Mouse (Mus musculus) liver, adult 2 months (tissue): ENCODE data around the gene Wdr72. TPM values are rescaled to one million over a fixed set of nuclear protein-coding genes. Genes with fewer than 3 reads are reported as not detected.

Source experiments
- DNase-seq: peaks from one replicate; pipeline ENCODE4 v3.0.0-alpha.2; 2011; ENCODE audit warnings: low read depth, low spot score; ENCODE audit errors: extremely low read depth
- H3K27ac ChIP-seq: fragments of 200-500 bp; replicated peaks from 2 replicates; pipeline ENCODE4 v1.5.1; 2012; ENCODE audit warnings: low read depth, mild to moderate bottlenecking, control low read depth, inconsistent platforms, low read length; ENCODE audit not compliant: insufficient read depth
- H3K27me3 ChIP-seq: fragments of 200-500 bp; 2 replicates; pipeline ENCODE4 v1.6.1; 2012; ENCODE audit warnings: mild to moderate bottlenecking, moderate library complexity, low read length, inconsistent platforms; ENCODE audit not compliant: control insufficient read depth, insufficient read depth
- H3K36me3 ChIP-seq: fragments of 200-500 bp; 2 replicates; pipeline ENCODE4 v1.6.1; 2012; ENCODE audit warnings: low read length, inconsistent platforms; ENCODE audit not compliant: control insufficient read depth, insufficient read depth
- H3K4me1 ChIP-seq: fragments of 200-500 bp; 2 replicates; pipeline ENCODE4 v1.6.1; 2011; ENCODE audit warnings: low read length; ENCODE audit not compliant: control insufficient read depth, insufficient read depth
- H3K4me3 ChIP-seq: fragments of 200-500 bp; 2 replicates; pipeline ENCODE4 v1.5.1; 2011; ENCODE audit warnings: low read depth, mild to moderate bottlenecking, control low read depth, low read length, moderate library complexity; ENCODE audit not compliant: insufficient read depth
- H3K79me2 ChIP-seq: fragments of 200-500 bp; 2 replicates; pipeline ENCODE4 v1.6.1; 2012; ENCODE audit warnings: inconsistent platforms, mild to moderate bottlenecking, low read length, moderate library complexity; ENCODE audit not compliant: control insufficient read depth, insufficient read depth
- H3K9ac ChIP-seq: fragments of 200-500 bp; 2 replicates; pipeline ENCODE4 v1.6.1; 2012; ENCODE audit warnings: low read depth, mild to moderate bottlenecking, control low read depth, inconsistent platforms, low read length
- CTCF ChIP-seq: fragments of 200-500 bp; IDR thresholded peaks from 2 replicates; pipeline ENCODE4 v1.5.1; 2011; ENCODE audit warnings: low read depth, low read length, control low read depth
- POLR2A ChIP-seq: fragments of 200-500 bp; IDR thresholded peaks from 2 replicates; pipeline ENCODE4 v1.6.1; 2011; ENCODE audit warnings: low read length, control low read depth; ENCODE audit not compliant: insufficient read depth; ENCODE audit errors: extremely low read depth
- WGBS: fragments of 180-500 bp; shearing (Covaris S2); methylation state at CpG from one replicate; pipeline ENCODE4 v1.1.7; 2018; 5-methylcytosine and 5-hydroxymethylcytosine counted together
- polyA plus RNA-seq: library from polyadenylated mRNA; depleted of rRNA; stranded (reverse); fragments of >200 nt; gene quantifications from 2 replicates; pipeline ENCODE4 v1.2.3, GENCODE M21; 2012
- total RNA-seq: library from RNA; depleted of rRNA; stranded (reverse); fragments of >200 nt; gene quantifications from 2 replicates; pipeline ENCODE4 v1.2.3, GENCODE M21; 2014

Gene Wdr72
- total and polyA plus RNA-seq, 2 experiments, result under 0.01 to 2.2 TPM

GRCm38 (mm10) chr9:74141864-74142263, 31.7 kb downstream of the Wdr72 start:
- no peaks in the 10 kb centered on the region for H3K27me3 ChIP-seq
- 10% methylated on average over 3 of the region's 3 CpGs for WGBS
- H3K27ac ChIP-seq, result no peak overlapping the region
- H3K36me3 ChIP-seq, result no peaks in the 10 kb centered on the region
- H3K79me2 ChIP-seq, result no peaks in the 10 kb centered on the region
- H3K4me1 ChIP-seq, result no peaks in the 10 kb centered on the region
- no peak overlapping the region for H3K9ac ChIP-seq
- TF ChIP-seq POLR2A, result no peak
- peak; percentile 84 for TF ChIP-seq CTCF
- no peak overlapping the region for H3K4me3 ChIP-seq
- peak; percentile 44 for DNase-seq

GRCm38 (mm10) chr9:74142705-74143104, 32.5 kb downstream of the Wdr72 start:
- WGBS, result 64% methylated on average over 2 of the region's 2 CpGs
- DNase-seq, result no peak
- Histone ChIP-seq H3K27me3 (no peaks in the 10 kb centered on the region), H3K4me3 (no peak overlapping the region), H3K27ac (no peak overlapping the region), H3K36me3 (no peaks in the 10 kb centered on the region), H3K9ac (no peak overlapping the region), H3K4me1 (no peaks in the 10 kb centered on the region), H3K79me2 (no peaks in the 10 kb centered on the region)
- TF ChIP-seq CTCF, result no peak
- no peak for TF ChIP-seq POLR2A

DNA sequence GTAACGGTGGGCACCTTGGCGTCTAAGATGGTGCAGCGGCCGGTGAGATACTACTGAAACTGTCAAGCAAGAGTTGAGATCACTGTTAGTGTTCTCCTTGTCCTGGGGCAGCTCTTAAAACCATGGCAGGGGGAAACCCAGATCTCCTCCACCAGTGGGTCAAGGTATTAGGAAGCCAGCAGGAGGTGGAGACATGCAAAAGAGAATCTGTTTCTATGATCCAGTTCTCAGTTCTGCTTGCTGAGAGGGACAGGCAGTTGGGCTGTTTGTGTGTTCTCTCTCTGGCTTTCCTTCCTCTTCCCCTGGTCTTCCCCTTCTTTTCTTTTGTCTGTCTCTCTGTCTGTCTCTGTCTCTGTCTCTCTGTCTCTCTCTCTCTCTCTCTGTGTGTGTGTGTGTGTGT, 35.0 kb downstream of the Wdr72 start:
- Histone ChIP-seq H3K4me3 (no peak overlapping the region), H3K79me2 (no peaks in the 10 kb centered on the region), H3K9ac (no peak overlapping the region), H3K4me1 (no peaks in the 10 kb centered on the region), H3K27me3 (no peaks in the 10 kb centered on the region), H3K36me3 (no peaks in the 10 kb centered on the region), H3K27ac (no peak overlapping the region)
- no peak for DNase-seq
- no peak for TF ChIP-seq CTCF
- no peak for TF ChIP-seq POLR2A
- 95% methylated on average over 4 of the region's 4 CpGs for WGBS

DNA sequence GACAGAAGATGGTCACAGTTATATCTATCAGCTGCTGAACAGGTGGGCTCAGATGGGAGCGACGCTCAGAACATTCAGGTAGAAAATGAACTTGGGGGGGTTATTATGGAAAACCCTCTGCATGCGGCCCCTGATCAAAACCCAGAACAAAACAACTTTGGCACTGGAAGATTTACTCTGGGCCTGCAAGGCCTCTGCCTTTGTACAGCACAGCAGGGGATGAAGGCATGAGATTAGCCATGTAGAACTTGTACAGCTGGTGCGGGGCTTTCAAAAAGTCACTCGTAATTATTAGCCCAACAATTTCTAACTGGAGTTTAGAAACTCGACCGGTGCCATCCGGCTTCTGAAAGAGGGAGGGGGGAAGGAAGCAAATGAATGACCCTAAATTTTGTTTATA, 38.1 kb downstream of the Wdr72 start:
- Histone ChIP-seq H3K27me3 (no peaks in the 10 kb centered on the region), H3K4me1 (no peaks in the 10 kb centered on the region), H3K79me2 (no peaks in the 10 kb centered on the region), H3K27ac (no peak overlapping the region), H3K4me3 (no peak overlapping the region), H3K9ac (no peak overlapping the region), H3K36me3 (no peaks in the 10 kb centered on the region)
- DNase-seq, result no peak
- TF ChIP-seq POLR2A (no peak), CTCF (no peak)
- WGBS, result 91% methylated on average over 8 of the region's 8 CpGs

- DNase-seq, result no peak
- H3K36me3 ChIP-seq, result no peaks in the 10 kb centered on the region
- WGBS, result 82% methylated on average over 11 of the region's 11 CpGs
- H3K27me3 ChIP-seq, result no peaks in the 10 kb centered on the region
- H3K4me1 ChIP-seq, result no peaks in the 10 kb centered on the region
- TF ChIP-seq POLR2A (no peak), CTCF (no peak)
- H3K79me2 ChIP-seq, result no peaks in the 10 kb centered on the region
- H3K27ac ChIP-seq, result no peak overlapping the region
- no peak overlapping the region for H3K4me3 ChIP-seq
- no peak overlapping the region for H3K9ac ChIP-seq
Measured at GRCm38 (mm10) chr9:74160361-74160933, 50.3 kb downstream of the Wdr72 start.

DNA sequence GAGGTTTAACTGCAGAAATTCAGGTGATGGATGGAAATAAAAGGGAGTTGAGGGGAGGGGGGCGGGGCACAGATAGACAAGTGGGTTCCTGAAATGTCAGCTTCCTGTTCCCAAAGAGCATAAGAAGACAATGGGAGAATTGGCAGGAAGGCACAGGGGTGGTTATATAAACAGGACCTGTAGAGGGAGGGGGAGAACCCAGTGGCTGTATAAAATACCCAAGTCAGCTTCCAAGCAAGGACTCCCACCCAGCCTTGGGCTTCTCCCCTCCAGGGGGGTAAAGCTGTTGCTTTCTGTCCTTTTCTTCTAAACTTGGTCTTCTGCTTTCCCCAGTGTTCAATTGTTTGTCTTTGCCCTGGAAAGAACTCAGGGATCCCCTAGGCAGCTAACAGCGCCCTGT, 55.5 kb downstream of the Wdr72 start:
- no peaks in the 10 kb centered on the region for H3K36me3 ChIP-seq
- no peak overlapping the region for H3K27ac ChIP-seq
- no peak for TF ChIP-seq CTCF
- no peak for TF ChIP-seq POLR2A
- no peaks in the 10 kb centered on the region for H3K27me3 ChIP-seq
- DNase-seq, result no peak
- no peak overlapping the region for H3K9ac ChIP-seq
- WGBS, result 79% methylated on average over 2 of the region's 2 CpGs
- H3K4me1 ChIP-seq, result no peaks in the 10 kb centered on the region
- H3K79me2 ChIP-seq, result no peaks in the 10 kb centered on the region
- no peak overlapping the region for H3K4me3 ChIP-seq
